Mouse (Mus musculus): ENCODE results near the gene Vwa8. TPM values are rescaled to one million over a fixed set of nuclear protein-coding genes. Genes with fewer than 3 reads are reported as not detected.
"Not testable (repeated sequence)": the region's sequence is repeated elsewhere in the genome, so short reads cannot be mapped to it uniquely, and the experiment has no call there.

Gene Vwa8
- polyA plus RNA-seq, 1 experiment = 11.2 TPM

- Histone ChIP-seq H3K27me3 (ENCODE audit: control insufficient read depth, insufficient read depth, low read length) (no peaks in the 10 kb centered on the region), H3K4me3 (ENCODE audit: low read depth, low read length) (no peak overlapping the region), H3K27ac (ENCODE audit: insufficient read depth, low read depth, low read length) (no peak overlapping the region), H3K36me3 (ENCODE audit: control insufficient read depth, insufficient read depth, low read length) (peaks cover 7% of the 10 kb centered on the region; the same call in 1 of the 2 replicates), H3K4me1 (ENCODE audit: control insufficient read depth, insufficient read depth, insufficient read length, low read length) (no peaks in the 10 kb centered on the region)
- 86% methylated on average over 1 of the region's 1 CpGs for WGBS
- TF ChIP-seq POLR2A (IDR thresholded peaks at IDR 0.05; ENCODE audit: low read depth, low read length) (no peak), CTCF (IDR thresholded peaks at IDR 0.05; ENCODE audit: extremely low read depth, insufficient read length, insufficient replicate concordance, low read depth, low read length) (peak; percentile 23; the same call in 1 of the 2 replicates)
Observed at GRCm38 (mm10) chr14:79003576-79003975, 154.7 kb downstream of the Vwa8 start.

DNA sequence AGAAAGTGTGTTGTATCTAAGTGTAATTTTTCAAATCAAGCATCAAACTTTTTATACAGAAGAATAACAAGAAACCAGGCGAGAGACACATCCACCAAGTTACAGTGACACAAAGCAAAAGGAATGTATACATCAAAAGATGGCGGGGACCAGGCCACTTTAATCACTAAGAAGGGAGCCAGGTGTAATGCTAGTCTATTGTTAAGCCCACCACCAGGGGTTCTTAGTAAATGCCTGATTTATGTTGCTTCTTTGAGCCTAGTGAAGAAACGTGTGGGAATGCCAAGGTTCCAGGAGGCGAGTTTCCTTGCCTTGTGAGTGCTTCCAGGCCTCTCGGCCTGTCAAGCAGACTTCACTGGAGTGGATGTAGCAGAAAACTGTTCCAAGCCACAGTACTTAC is 168.9 kb downstream of the Vwa8 start:
- H3K36me3 ChIP-seq (ENCODE audit: control insufficient read depth, insufficient read depth, low read length); H3K27me3 ChIP-seq (ENCODE audit: control insufficient read depth, insufficient read depth, low read length); H3K4me3 ChIP-seq (ENCODE audit: low read depth, low read length); H3K27ac ChIP-seq (ENCODE audit: insufficient read depth, low read depth, low read length); H3K4me1 ChIP-seq (ENCODE audit: control insufficient read depth, insufficient read depth, insufficient read length, low read length): not testable (repeated sequence)
- WGBS = 95% methylated on average over 5 of the region's 5 CpGs

GRCm38 (mm10) chr14:79018564-79018963 is 169.7 kb downstream of the Vwa8 start:
- H3K4me1 ChIP-seq (ENCODE audit: control insufficient read depth, insufficient read depth, insufficient read length, low read length) = no peaks in the 10 kb centered on the region
- H3K27me3 ChIP-seq (ENCODE audit: control insufficient read depth, insufficient read depth, low read length) = no peaks in the 10 kb centered on the region
- H3K27ac ChIP-seq (ENCODE audit: insufficient read depth, low read depth, low read length) = no peak overlapping the region
- no peak overlapping the region for H3K4me3 ChIP-seq (ENCODE audit: low read depth, low read length)
- peaks cover 3% of the 10 kb centered on the region; the same call in 1 of the 2 replicates for H3K36me3 ChIP-seq (ENCODE audit: control insufficient read depth, insufficient read depth, low read length)
- WGBS = 80% methylated on average over 4 of the region's 4 CpGs
- TF ChIP-seq CTCF (IDR thresholded peaks at IDR 0.05; ENCODE audit: extremely low read depth, insufficient read length, insufficient replicate concordance, low read depth, low read length) = no peak
- no peak for TF ChIP-seq POLR2A (IDR thresholded peaks at IDR 0.05; ENCODE audit: low read depth, low read length)

DNA sequence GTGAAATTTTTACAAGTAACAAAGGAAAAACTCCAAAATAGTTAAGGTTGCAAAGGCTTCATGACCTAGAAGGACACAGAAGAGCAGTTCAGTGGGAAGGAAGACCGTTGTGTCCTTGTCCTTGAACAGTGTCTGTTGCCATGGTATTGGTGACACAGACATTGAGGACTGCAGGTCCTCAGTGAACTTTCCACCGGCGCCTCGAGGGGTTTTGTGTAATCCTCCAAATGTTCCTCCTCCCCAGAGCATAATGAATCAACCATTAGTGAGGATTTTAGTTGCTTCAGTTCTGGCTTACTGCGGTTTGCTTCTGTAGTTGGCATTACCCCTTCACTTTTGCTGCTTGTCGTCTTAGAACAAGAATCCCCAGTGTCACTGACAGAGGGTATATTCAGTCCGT is 172.9 kb downstream of the Vwa8 start:
- Histone ChIP-seq H3K4me1 (ENCODE audit: control insufficient read depth, insufficient read depth, insufficient read length, low read length) (no peaks in the 10 kb centered on the region), H3K4me3 (ENCODE audit: low read depth, low read length) (no peak overlapping the region), H3K36me3 (ENCODE audit: control insufficient read depth, insufficient read depth, low read length) (peaks cover 3% of the 10 kb centered on the region; the same call in 1 of the 2 replicates), H3K27me3 (ENCODE audit: control insufficient read depth, insufficient read depth, low read length) (no peaks in the 10 kb centered on the region), H3K27ac (ENCODE audit: insufficient read depth, low read depth, low read length) (no peak overlapping the region)
- WGBS = 73% methylated on average over 7 of the region's 7 CpGs
- TF ChIP-seq CTCF (IDR thresholded peaks at IDR 0.05; ENCODE audit: extremely low read depth, insufficient read length, insufficient replicate concordance, low read depth, low read length) = no peak
- no peak for TF ChIP-seq POLR2A (IDR thresholded peaks at IDR 0.05; ENCODE audit: low read depth, low read length)

- H3K4me1 ChIP-seq (ENCODE audit: control insufficient read depth, insufficient read depth, insufficient read length, low read length) = peaks cover 6% of the 10 kb centered on the region; the same call in 1 of the 2 replicates
- WGBS = 63% methylated on average over 3 of the region's 3 CpGs
- H3K27me3 ChIP-seq (ENCODE audit: control insufficient read depth, insufficient read depth, low read length) = no peaks in the 10 kb centered on the region
- no peak overlapping the region for H3K27ac ChIP-seq (ENCODE audit: insufficient read depth, low read depth, low read length)
- TF ChIP-seq CTCF (IDR thresholded peaks at IDR 0.05; ENCODE audit: extremely low read depth, insufficient read length, insufficient replicate concordance, low read depth, low read length) (no peak), POLR2A (IDR thresholded peaks at IDR 0.05; ENCODE audit: low read depth, low read length) (no peak)
- H3K4me3 ChIP-seq (ENCODE audit: low read depth, low read length) = no peak overlapping the region
- peaks cover 2% of the 10 kb centered on the region; the same call in 1 of the 2 replicates for H3K36me3 ChIP-seq (ENCODE audit: control insufficient read depth, insufficient read depth, low read length)
Observed at GRCm38 (mm10) chr14:79028996-79029575, 180.2 kb downstream of the Vwa8 start.

DNA sequence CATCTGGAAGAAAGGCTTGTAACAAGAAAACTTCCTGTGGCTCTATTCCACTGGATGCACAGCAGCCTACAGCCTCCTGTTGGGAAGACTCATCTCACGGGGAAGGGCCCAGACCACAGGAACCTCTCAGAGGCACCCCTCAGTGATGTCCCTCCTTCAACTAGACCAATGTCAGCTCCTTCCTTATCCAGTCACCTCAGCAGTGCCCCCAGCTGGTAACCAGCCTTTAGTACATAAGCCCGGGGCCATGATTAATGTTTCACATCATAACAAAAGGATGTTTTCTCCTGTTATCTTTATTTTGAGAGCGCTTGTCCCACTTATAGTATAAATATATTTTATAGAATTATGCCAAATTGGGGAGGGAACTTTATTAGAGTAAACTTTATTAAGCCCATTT is 181.9 kb downstream of the Vwa8 start:
- Histone ChIP-seq H3K36me3 (ENCODE audit: control insufficient read depth, insufficient read depth, low read length) (peaks cover 2% of the 10 kb centered on the region; the same call in 1 of the 2 replicates), H3K4me3 (ENCODE audit: low read depth, low read length) (no peak overlapping the region), H3K27ac (ENCODE audit: insufficient read depth, low read depth, low read length) (no peak overlapping the region), H3K4me1 (ENCODE audit: control insufficient read depth, insufficient read depth, insufficient read length, low read length) (peaks cover 6% of the 10 kb centered on the region; the same call in 1 of the 2 replicates), H3K27me3 (ENCODE audit: control insufficient read depth, insufficient read depth, low read length) (no peaks in the 10 kb centered on the region)
- 96% methylated on average over 3 of the region's 3 CpGs for WGBS
- TF ChIP-seq POLR2A (IDR thresholded peaks at IDR 0.05; ENCODE audit: low read depth, low read length) = no peak
- no peak for TF ChIP-seq CTCF (IDR thresholded peaks at IDR 0.05; ENCODE audit: extremely low read depth, insufficient read length, insufficient replicate concordance, low read depth, low read length)

GRCm38 (mm10) chr14:79031230-79031740 is 182.4 kb downstream of the Vwa8 start:
- peaks cover 6% of the 10 kb centered on the region; the same call in 1 of the 2 replicates for H3K4me1 ChIP-seq (ENCODE audit: control insufficient read depth, insufficient read depth, insufficient read length, low read length)
- no peak for TF ChIP-seq CTCF (IDR thresholded peaks at IDR 0.05; ENCODE audit: extremely low read depth, insufficient read length, insufficient replicate concordance, low read depth, low read length)
- TF ChIP-seq POLR2A (IDR thresholded peaks at IDR 0.05; ENCODE audit: low read depth, low read length) = no peak
- no peaks in the 10 kb centered on the region for H3K27me3 ChIP-seq (ENCODE audit: control insufficient read depth, insufficient read depth, low read length)
- no peak overlapping the region for H3K4me3 ChIP-seq (ENCODE audit: low read depth, low read length)
- no peak overlapping the region for H3K27ac ChIP-seq (ENCODE audit: insufficient read depth, low read depth, low read length)
- H3K36me3 ChIP-seq (ENCODE audit: control insufficient read depth, insufficient read depth, low read length) = peaks cover 2% of the 10 kb centered on the region; the same call in 1 of the 2 replicates
- WGBS = 96% methylated on average over 8 of the region's 8 CpGs

Data from small intestine, adult 2 months (tissue).